Mouse (Mus musculus) adrenal gland, adult 18-20 months (tissue): ENCODE measurements around the gene Myog. TPM values are rescaled to one million over a fixed set of nuclear protein-coding genes. Genes with fewer than 3 reads are reported as not detected.

Source experiments
- DNase-seq, 2 experiments: peaks; one replicate each; pipeline ENCODE4 v3.0.0; 2021 to 2022; ENCODE audit warnings: low spot score in 2 of 2
- total RNA-seq, 2 experiments: library from RNA; stranded (reverse); gene quantifications; 1 replicate in 1 of 2; 2 replicates in 1 of 2; pipeline ENCODE4 v1.2.3; 2021

Gene Myog
- total RNA-seq, 2 experiments from 2014 or later, result not detected

DNA sequence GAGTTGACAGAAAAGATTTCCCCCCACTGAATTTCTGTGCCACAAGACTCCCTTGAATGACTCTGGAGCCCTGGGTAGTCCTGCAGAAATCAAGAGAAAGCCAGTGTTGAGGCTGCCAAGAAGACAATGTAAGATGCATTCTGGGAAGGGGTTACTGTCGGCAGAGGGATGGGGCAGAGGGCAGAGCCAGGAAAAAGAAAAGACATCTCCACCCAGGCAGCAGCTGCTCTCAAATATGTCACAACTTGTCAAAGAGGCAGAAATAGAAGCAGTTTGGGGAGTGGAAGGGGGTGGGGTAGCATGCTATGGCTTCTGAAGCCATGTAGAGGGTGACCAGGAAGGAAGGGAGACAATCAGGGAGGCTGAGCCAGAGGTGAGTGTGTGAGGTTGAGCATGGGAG lies 6.7 kb upstream of the Myog start:
- DNase-seq, result no peak

DNA sequence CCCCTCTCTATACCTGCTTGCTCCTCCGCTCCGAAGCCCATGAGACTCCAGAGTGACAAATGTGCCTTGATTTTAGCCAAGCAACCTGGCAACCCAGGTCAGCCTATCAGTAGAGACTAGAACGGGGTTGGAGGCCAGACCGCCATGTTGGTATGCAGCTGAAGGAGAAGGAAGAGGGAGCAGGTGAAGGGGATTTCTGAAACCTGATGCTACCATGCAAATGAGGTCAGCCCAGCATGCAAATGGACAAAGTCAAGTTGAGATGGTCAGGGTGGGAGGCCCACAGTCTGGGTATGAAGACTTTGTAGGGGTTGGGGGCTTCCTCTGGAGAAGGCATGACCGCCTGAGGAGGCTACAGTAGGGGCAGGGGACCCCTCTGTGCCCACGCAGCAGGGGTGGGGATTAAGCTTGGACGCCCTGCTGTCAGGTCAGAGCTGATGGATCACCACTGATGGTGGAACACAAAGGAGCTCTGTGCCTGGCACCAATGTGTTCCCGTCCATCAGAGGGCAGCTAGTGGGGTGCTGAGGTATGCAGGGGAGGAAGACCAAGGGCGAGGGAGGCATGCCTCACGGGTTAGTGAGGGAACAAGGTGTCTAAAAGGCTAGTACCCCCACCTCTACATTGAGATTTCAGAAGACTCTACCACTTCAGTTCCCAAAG lies 4.2 kb upstream of the Myog start:
- no peak for DNase-seq

- no peak for DNase-seq
Observed at GRCm38 (mm10) chr1:134288239-134288638, 1.6 kb upstream of the Myog start.

- DNase-seq, result no peak
Observed at GRCm38 (mm10) chr1:134290300-134290699, 511 bp downstream of the Myog start.

DNA sequence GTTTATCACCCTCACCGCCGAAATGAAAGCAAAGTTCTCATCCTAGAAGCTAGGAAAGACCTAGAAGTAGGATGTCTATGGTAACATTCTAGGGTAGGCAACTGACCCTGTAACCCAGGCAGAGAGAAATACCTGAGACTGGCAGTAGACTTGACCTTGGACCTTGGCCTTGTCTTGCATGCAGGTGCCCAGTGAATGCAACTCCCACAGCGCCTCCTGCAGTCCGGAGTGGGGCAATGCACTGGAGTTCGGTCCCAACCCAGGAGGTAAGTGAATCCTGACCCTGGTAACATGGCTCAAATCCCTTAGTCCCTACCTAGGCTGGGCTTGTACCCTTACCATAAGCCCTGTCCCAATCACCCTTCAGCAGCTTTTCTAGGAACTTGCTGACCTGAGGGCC lies 1.1 kb downstream of the Myog start:
- DNase-seq, result no peak

GRCm38 (mm10) chr1:134291555-134291954 lies 1.8 kb downstream of the Myog start:
- DNase-seq, result no peak

DNA sequence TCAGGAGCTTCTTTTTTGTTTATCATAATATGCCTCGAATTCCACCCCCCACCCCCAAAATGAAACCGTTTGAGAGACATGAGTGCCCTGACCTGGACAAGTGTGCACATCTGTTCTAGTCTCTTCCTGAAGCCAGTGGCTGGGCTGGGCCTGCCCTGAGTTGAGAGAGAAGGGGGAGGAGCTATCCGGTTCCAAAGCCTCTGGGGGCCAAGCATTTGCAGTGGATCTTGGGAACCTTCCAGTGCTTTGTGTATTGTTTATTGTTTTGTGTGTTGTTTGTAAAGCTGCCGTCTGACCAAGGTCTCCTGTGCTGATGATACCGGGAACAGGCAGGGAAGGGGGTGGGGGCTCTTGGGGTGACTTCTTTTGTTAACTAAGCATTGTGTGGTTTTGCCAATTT lies 2.3 kb downstream of the Myog start:
- DNase-seq, result no peak

- no peak for DNase-seq
Observed at GRCm38 (mm10) chr1:134292601-134293000, 2.8 kb downstream of the Myog start.

GRCm38 (mm10) chr1:134293276-134293675 lies 3.5 kb downstream of the Myog start:
- no peak for DNase-seq

GRCm38 (mm10) chr1:134293738-134294604 lies 4.2 kb downstream of the Myog start:
- DNase-seq, result no peak

DNA sequence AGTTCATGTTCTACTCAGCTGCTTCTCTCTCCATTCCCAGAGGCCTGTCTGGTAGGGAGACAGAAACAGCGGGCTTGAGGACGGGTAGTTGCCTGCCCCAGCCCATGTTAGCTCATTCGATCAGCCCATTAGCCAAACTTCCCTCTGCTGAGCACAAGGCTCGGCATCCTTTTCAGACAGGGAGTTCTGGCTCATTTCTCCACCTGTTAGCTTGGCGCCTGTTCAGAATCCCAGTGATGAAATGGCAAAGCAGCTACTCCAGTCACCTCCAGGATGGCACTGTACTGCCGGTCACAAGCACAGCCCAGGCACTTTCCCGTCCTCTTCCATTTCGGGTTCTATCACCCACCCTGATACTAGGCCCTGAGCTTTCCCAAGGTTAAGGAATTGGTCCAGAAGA lies 7.5 kb downstream of the Myog start:
- no peak for DNase-seq

DNA sequence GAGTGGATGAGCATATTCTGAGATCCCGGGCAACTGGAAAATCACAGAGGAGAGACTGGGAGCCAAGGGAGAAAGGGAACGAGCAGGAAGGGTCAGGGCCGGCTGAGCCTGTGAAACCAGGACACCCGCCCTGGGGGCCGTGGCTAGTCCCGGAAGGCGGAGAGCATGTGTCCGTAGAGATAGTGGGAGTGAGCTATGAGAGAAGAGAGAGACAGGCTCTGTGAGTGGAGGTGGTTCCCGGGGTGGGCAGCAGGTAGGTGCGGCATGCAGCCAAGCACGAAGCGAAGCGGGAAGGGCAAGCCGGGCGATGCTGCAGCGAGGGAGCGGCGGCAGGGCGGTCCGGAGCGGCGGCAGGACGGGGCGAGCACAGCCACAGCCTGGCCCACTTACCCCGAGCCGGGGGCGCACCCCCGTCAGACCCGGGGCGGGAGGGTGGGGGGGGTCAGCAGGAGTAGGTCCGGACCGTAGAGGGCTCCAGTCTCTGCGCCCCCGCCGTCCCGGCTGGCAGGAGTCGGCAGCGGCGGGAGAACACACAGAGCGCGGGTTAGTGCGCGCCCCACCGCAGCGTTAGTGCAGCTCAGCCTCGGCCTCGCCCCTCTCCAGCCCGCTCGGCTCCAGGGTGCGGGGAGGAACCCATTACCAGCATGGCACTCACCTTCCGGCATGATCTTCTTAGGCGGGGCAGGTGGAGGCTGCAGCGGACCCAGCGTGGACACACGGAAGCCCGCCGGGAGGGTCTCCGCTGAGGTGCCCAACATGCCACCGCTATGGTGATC lies 9.0 kb downstream of the Myog start:
- peak; percentile 21 to 36 for DNase-seq

DNA sequence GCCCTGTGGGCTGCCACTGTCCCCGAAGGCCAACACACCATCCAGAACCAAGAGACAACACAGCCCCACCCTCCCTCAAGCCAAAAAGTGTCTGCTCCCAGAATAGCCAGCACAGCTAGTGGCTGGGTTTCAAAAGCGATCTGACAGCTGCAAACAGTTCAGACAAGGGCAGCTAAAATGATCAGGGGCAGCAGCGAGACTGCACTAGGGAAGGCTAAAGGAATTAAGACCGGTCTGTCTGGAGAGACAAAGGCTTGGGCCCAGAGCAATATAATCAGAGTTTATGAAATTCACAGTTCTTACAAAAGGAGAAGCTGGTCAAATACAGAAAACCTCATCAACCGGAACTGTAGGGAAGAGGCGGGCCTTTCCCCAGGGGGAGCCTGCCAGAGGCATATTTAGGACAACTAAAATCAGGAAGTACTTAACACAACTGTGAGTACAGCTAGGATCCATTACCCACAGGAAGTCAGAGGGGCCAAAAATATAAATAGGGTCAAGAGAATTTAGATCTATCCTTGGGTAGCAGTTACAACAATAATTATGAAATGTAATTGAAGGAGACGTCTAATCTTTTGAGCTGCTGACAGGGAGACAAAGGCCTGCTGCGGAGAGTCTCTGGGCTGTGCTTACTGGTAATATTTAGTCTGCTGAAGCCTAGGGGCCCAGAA lies 12.9 kb downstream of the Myog start:
- no peak for DNase-seq

DNA sequence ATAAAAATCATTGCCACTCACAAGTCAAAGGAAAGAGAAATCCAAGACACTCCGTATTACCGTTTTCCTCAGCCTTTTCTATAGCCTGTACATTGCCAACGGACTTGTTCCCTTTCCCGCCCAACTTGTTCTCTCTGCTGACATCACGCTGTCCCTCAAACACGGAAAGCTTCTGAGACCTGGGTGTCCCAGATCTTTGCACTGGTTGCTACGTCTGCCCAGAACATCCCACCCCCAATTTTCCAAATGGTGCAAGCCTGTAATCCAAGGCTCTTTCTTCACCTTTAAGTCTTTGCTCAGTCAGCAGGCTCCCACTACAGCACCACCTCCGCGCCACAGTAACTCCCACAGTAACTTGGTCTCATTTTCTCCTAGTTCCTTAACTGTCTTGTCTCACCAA lies 15.2 kb downstream of the Myog start:
- no peak for DNase-seq

GRCm38 (mm10) chr1:134307409-134307808 lies 17.6 kb downstream of the Myog start:
- no peak for DNase-seq

DNA sequence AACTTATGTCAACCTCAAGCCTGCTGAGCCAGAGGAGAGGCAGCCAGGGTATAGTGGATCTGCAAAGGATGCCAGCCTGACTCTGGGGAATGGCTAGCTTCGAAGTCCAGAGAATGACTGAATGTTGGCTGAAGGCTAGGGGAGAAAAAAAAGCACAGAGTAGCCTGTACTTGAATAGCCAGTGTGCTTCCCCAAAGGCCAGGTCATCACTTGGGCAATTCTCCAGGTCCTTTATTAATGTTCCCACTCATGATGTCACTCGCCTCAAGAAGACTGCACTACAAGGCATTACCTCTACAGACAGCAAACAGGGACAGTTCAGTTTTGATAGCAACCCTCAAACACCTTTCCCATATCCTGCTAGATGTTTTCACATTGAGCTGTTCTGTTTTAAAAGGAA lies 20.5 kb downstream of the Myog start:
- no peak for DNase-seq

DNA sequence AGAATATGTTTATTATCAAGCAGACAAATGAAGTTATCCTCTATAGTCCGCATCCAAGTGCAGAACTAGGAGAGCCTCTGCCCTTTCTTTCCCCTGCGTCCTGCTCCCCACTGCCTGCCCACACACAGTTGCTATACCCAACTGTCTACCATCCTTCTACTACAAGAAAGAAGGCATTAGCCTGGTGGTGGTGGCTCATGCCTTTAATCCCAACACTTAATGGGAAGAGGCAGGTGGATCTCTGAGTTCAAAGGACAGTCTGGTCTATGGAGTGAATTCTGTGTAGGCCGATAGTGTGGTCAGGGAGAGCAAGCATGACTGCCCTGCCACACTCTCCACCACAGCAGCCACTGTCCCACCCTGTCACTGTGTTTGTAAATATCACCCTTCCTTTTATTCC lies 20.9 kb downstream of the Myog start:
- no peak for DNase-seq

DNA sequence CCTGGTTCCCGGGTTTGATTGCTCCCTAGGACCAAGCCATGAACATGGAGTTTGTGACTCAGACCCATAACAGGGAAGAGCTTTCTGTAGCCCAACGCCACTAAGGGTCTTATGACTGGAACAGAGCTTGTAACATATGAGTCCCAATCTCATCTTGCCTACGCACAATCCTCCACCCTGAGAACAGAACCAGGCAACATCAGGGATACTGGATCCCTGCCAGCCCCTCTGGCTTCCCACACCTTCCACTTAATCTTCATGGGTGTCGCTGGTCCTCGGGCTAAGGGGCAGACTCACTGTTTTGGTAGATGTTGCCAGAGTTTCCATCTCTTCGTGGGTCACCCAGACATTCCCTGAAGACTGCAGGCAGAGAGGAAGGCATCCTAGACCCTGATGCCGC lies 22.0 kb downstream of the Myog start:
- DNase-seq, result no peak

GRCm38 (mm10) chr1:134315181-134315580 lies 25.4 kb downstream of the Myog start:
- no peak for DNase-seq

DNA sequence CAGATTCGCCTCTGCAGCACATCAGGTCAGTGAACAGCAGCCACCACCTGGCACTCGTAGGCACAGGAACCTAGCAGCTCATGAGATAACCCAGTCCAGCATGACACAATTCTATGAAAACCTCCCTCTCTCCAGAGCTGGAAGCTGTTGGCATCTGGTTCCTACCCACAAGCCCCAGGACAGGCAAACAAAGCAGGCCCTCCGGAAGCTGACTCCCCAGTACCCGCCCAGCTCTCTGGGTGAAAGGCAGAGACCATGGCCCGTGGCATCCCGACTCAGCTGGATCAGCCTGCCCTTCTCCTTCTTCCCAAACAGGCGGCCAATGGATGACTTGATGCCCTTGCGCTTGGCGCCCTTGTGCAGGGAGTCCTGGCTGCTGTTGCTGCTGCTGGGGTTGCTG lies 26.6 kb downstream of the Myog start:
- no peak for DNase-seq

GRCm38 (mm10) chr1:134318261-134318660 lies 28.5 kb downstream of the Myog start:
- DNase-seq, result no peak
